ENCODE assay signal across 21 mouse cellular contexts in the genomic region with DNA sequence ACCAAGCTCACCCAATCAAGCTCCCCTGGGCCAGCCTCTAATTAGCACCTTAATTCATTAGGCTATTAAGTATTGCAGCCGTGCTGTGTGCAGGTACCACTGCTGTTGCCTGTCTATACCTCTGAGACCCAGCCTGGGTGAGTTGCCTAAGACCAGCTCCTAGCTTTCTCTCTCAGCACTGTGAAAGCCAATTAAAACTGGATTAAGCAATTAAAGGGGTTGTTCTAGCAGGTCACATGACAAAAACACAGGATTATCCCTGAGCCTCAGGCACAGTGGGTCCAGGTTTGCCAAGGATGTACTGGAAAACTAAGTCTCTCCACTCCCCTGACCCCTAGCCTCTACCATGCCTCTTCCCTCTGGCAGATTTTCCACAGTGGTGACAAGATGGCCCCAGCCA.
"Had no signal": no experiment of that assay in that cellular context is flagged by ENCODE, and none has a peak within 500 bp of the region (broad histone marks: within the 10 kb centered on the region; RNA-seq: fewer than 3 reads in every experiment).

No protein-coding gene starts in this region.

- H3K4me1 ChIP-seq: liver, embryonic 12.5 days had no signal

- H3K36me3 ChIP-seq: limb, embryonic 12.5 days; limb, embryonic 15.5 days; liver, embryonic 12.5 days; liver, embryonic 15.5 days; lung, embryonic 15.5 days had no signal

- H3K4me2 ChIP-seq: limb, embryonic 12.5 days; limb, embryonic 15.5 days; liver, embryonic 12.5 days; liver, embryonic 15.5 days; lung, embryonic 15.5 days; midbrain, embryonic 11.5 days had no signal

- H3K9ac ChIP-seq: limb, embryonic 12.5 days; limb, embryonic 15.5 days; liver, embryonic 12.5 days; liver, embryonic 15.5 days; lung, embryonic 15.5 days had no signal

- ATAC-seq: liver, embryonic 12.5 days had no signal

- H3K4me3 ChIP-seq: limb, embryonic 12.5 days; limb, embryonic 15.5 days; liver, embryonic 12.5 days; liver, embryonic 15.5 days; lung, embryonic 15.5 days had no signal

- H3K27ac ChIP-seq: limb, embryonic 12.5 days; limb, embryonic 15.5 days; liver, embryonic 12.5 days; liver, embryonic 15.5 days; lung, embryonic 15.5 days; stomach, postnatal 0 days had no signal

- DNase-seq: kidney, adult 9 months; kidney, postnatal 14 days; kidney, postnatal 4 days; left cerebral cortex, postnatal 4 days; lung, adult 18-20 months; lung, postnatal 10 days; lung, postnatal 4 days; midbrain, embryonic 14.5 days; right cerebral cortex, adult 18-20 months; right cerebral cortex, postnatal 14 days; right cerebral cortex, postnatal 4 days; thymus, adult 2 months; thymus, postnatal 14 days; thymus, postnatal 4 days had no signal

- H3K9me3 ChIP-seq: limb, embryonic 12.5 days; limb, embryonic 15.5 days; liver, embryonic 12.5 days; liver, embryonic 15.5 days; lung, embryonic 15.5 days had no signal
